8 mouse cellular contexts compared by ENCODE assay signal in the genomic region with DNA sequence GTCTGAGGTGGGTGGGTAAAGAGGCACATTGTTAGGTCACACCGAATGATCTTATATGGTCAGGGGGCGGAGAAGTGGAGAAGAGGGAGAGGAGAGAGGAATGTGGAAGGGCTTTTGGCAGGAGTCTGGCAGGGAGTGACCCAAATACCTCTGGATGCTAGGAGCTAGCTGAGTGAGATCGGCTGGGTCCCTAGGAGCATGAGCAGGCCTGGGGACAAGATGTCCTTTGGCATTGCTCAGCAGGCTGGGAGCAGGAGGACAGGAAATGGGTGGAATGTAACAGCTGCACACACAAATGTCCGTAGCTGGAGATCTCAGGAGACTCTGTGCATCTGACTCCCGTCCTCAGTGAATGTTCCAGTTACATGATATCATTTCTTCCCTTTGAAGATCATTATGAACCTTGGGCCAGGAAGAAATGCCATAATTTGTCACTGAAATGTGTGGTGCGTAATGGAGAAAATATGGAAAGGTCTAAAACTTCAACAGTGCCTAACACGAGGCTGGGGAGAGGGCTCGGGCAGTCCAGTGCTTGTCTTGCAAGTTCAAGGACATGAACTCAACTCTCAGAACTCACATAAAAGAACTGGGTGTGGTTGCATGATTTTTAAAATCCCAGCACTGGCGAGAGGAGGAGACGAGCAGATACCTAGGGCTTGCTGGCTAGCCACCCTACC. TPM values are rescaled to one million over a fixed set of nuclear protein-coding genes. Genes with fewer than 3 reads are reported as not detected.
DNase-seq lines count a peak whose midpoint lies in the region; ATAC-seq and TF ChIP-seq lines count a peak whose summit lies in the region.

No protein-coding gene starts in this region.

- ATAC-seq in kidney, embryonic 14.5 days (ENCODE audit: low FRiP score, low TSS enrichment): peak; percentile 50; the same call in 1 of the 2 replicates
- ATAC-seq in hindbrain, embryonic 11.5 days (ENCODE audit: low FRiP score): no peak

- H3K36me3 ChIP-seq in liver, adult 2 months (ENCODE audit: control insufficient read depth, insufficient read depth, low read length): no peaks in the 10 kb centered on the region
- no peaks in the 10 kb centered on the region for H3K36me3 ChIP-seq in kidney, embryonic 14.5 days (ENCODE audit: control insufficient read depth, insufficient read depth, low read length)
- no peaks in the 10 kb centered on the region for H3K36me3 ChIP-seq in hindbrain, embryonic 11.5 days (ENCODE audit: control insufficient read depth, insufficient read depth, low read length)

- no peak for TF ChIP-seq CTCF in liver, adult 2 months (IDR thresholded peaks at IDR 0.05; ENCODE audit: low read depth, low read length)

- H3K4me2 ChIP-seq in kidney, embryonic 14.5 days (replicated peaks; ENCODE audit: low read depth, low read length): no peak overlapping the region
- no peak overlapping the region for H3K4me2 ChIP-seq in hindbrain, embryonic 11.5 days (replicated peaks; ENCODE audit: low read depth, low read length)

- 73% methylated on average over 10 of the region's 10 CpGs for WGBS in liver, adult 2 months
- 56% methylated on average over 10 of the region's 10 CpGs for WGBS in kidney, embryonic 14.5 days
- WGBS in hindbrain, embryonic 11.5 days: 75% methylated on average over 10 of the region's 10 CpGs

- H3K27me3 ChIP-seq in liver, adult 2 months (ENCODE audit: control insufficient read depth, insufficient read depth, low read length): no peaks in the 10 kb centered on the region
- no peaks in the 10 kb centered on the region for H3K27me3 ChIP-seq in kidney, embryonic 14.5 days (ENCODE audit: control insufficient read depth, insufficient read depth, low read length)
- H3K27me3 ChIP-seq in hindbrain, embryonic 11.5 days (ENCODE audit: control insufficient read depth, insufficient read depth, low read length): no peaks in the 10 kb centered on the region

- H3K9ac ChIP-seq in liver, adult 2 months (ENCODE audit: low read depth, low read length): no peak overlapping the region
- H3K9ac ChIP-seq in kidney, embryonic 14.5 days (ENCODE audit: low read depth, low read length): no peak overlapping the region
- no peak overlapping the region for H3K9ac ChIP-seq in hindbrain, embryonic 11.5 days (ENCODE audit: low read depth, low read length)

- H3K79me2 ChIP-seq in liver, adult 2 months (ENCODE audit: control insufficient read depth, insufficient read depth, low read length): no peaks in the 10 kb centered on the region

- no peak for TF ChIP-seq POLR2A in liver, adult 2 months (IDR thresholded peaks at IDR 0.05; ENCODE audit: extremely low read depth, insufficient read depth, low read length)

- no peaks in the 10 kb centered on the region for H3K9me3 ChIP-seq in kidney, embryonic 14.5 days (ENCODE audit: control insufficient read depth, low read length)
- H3K9me3 ChIP-seq in hindbrain, embryonic 11.5 days (ENCODE audit: control insufficient read depth, low read length): no peaks in the 10 kb centered on the region

- H3K4me1 ChIP-seq in liver, adult 2 months (ENCODE audit: control insufficient read depth, insufficient read depth, low read length): no peaks in the 10 kb centered on the region
- H3K4me1 ChIP-seq in kidney, embryonic 14.5 days (ENCODE audit: control insufficient read depth, insufficient read depth, low read length): peaks cover 4% of the 10 kb centered on the region
- no peaks in the 10 kb centered on the region for H3K4me1 ChIP-seq in hindbrain, embryonic 11.5 days (replicated peaks; ENCODE audit: control insufficient read depth, insufficient read depth, low read length)

- peak overlapping the region; percentile 34; the same call in 1 of the 2 replicates for H3K27ac ChIP-seq in liver, adult 2 months (replicated peaks; ENCODE audit: insufficient read depth, low read depth, low read length)
- peak overlapping the region; percentile 10; the same call in 1 of the 2 replicates for H3K27ac ChIP-seq in kidney, embryonic 14.5 days (ENCODE audit: low read depth, low read length)
- H3K27ac ChIP-seq in hindbrain, embryonic 11.5 days (ENCODE audit: low read depth, low read length): no peak overlapping the region

- DNase-seq in liver, adult 2 months (ENCODE audit: extremely low read depth, low read depth, low spot score): peak; percentile 31
- DNase-seq in liver: no peak
- peak; percentile 90 for DNase-seq in gastrocnemius, adult 18-20 months (ENCODE audit: low spot score)
- peak; percentile 96 for DNase-seq in skeletal muscle tissue, adult 2 months (ENCODE audit: low read depth, low spot score)
- DNase-seq in frontal cortex, postnatal 25 days (ENCODE audit: low spot score in 2 of 2): no peak
- no peak for DNase-seq in hindbrain, embryonic 11.5 days (ENCODE audit: low spot score)
- no peak for DNase-seq in embryo, embryonic 10.5 days (ENCODE audit: low spot score)

- no peak overlapping the region for H3K4me3 ChIP-seq in liver, adult 2 months (ENCODE audit: insufficient read depth, low read depth, low read length)
- no peak overlapping the region for H3K4me3 ChIP-seq in kidney, embryonic 14.5 days (ENCODE audit: low read length)
- H3K4me3 ChIP-seq in hindbrain, embryonic 11.5 days (ENCODE audit: low read depth, low read length): no peak overlapping the region

RNA-seq across cellular contexts. Expression of a gene that starts 59.6 kb away (rescaled TPM):
- 0.74 and 1.1 TPM in 2 replicates for total RNA-seq in liver, adult 2 months (2014; rRNA removed)
- polyA plus RNA-seq in liver, adult 2 months (2012; rRNA removed): 0.47 and 0.56 TPM in 2 replicates
- total RNA-seq in gastrocnemius, adult 18-20 months (2021): 1 to 10 TPM; 3.8 to 3.9 TPM
- polyA plus RNA-seq in kidney, embryonic 14.5 days (2014; fragmentation: Nextera tagmentation; extraction: Ambion mirVana): 0.83 and 1.6 TPM in 2 replicates
- polyA plus RNA-seq in hindbrain, embryonic 11.5 days (2014; fragmentation: Nextera tagmentation; extraction: Ambion mirVana): 0.91 and 0.95 TPM in 2 replicates

Comparison
In these comparisons a context has a peak if more than half of its experiments do, and no peak if none do; other contexts are left out.
1. DNase-seq: peak in liver, adult 2 months (single experiment), gastrocnemius, adult 18-20 months (single experiment) and skeletal muscle tissue, adult 2 months (single experiment); none in liver (single experiment), frontal cortex, postnatal 25 days (0 of 2), hindbrain, embryonic 11.5 days (single experiment) and embryo, embryonic 10.5 days (single experiment).